Mouse (Mus musculus): ENCODE results near the gene Blmh.

GRCm38 (mm10) chr11:76904340-76904739 lies 20.3 kb upstream of the Blmh start:
- TF ChIP-seq CTCF (IDR thresholded peaks at IDR 0.05; ENCODE audit: low read depth): no peak
- TF ChIP-seq EP300 (IDR thresholded peaks at IDR 0.05; ENCODE audit: low read depth): no peak

All from liver, embryonic 14.5 days (tissue).